Mouse (Mus musculus) lung, embryonic 15.5 days (tissue): Measurements from ENCODE around the gene Chl1. TPM values are rescaled to one million over a fixed set of nuclear protein-coding genes. Genes with fewer than 3 reads are reported as not detected.

Experiments
- ATAC-seq: fragments of 200-750 bp; cut with Nextera tagmentation; 2 replicates; pipeline ENCODE4 v1.8.0; 2017; ENCODE audit warnings: moderate number of reproducible peaks, borderline replicate concordance; ENCODE audit not compliant: low FRiP score, low TSS enrichment; ENCODE audit errors: extremely low read depth
- H3K27ac ChIP-seq: fragments of 300-500 bp; sonication (generic); 2 replicates; pipeline ENCODE4 v1.5.1; 2015; ENCODE audit warnings: moderate library complexity, mild to moderate bottlenecking, inconsistent platforms
- H3K27me3 ChIP-seq: fragments of 300-500 bp; sonication (generic); 2 replicates; pipeline ENCODE4 v1.6.1; 2015; ENCODE audit warnings: inconsistent platforms
- H3K36me3 ChIP-seq: fragments of 300-500 bp; sonication (generic); 2 replicates; pipeline ENCODE4 v1.6.1; 2015; ENCODE audit warnings: inconsistent platforms
- H3K4me1 ChIP-seq: fragments of 300-500 bp; sonication (generic); 2 replicates; pipeline ENCODE4 v1.6.1; 2015; ENCODE audit warnings: inconsistent platforms
- H3K4me2 ChIP-seq: fragments of 300-500 bp; sonication (generic); 2 replicates; pipeline ENCODE4 v1.6.1; 2015; ENCODE audit warnings: inconsistent platforms, mild to moderate bottlenecking, moderate library complexity
- H3K4me3 ChIP-seq: fragments of 300-500 bp; sonication (generic); 2 replicates; pipeline ENCODE4 v1.5.1; 2015; ENCODE audit warnings: mild to moderate bottlenecking, inconsistent platforms
- H3K9ac ChIP-seq: fragments of 300-500 bp; sonication (generic); 2 replicates; pipeline ENCODE4 v1.6.1; 2015; ENCODE audit warnings: inconsistent platforms
- H3K9me3 ChIP-seq: fragments of 300-500 bp; sonication (generic); 2 replicates; pipeline ENCODE4 v1.6.1; 2016; ENCODE audit warnings: inconsistent platforms
- WGBS: fragments of 180-500 bp; shearing (Covaris S2); methylation state at CpG from one replicate; pipeline ENCODE4 v1.1.7; 2015; 5-methylcytosine and 5-hydroxymethylcytosine counted together
- polyA plus RNA-seq: library from polyadenylated mRNA; unstranded; fragments of >200 nt; fragmentation: Nextera tagmentation; extraction: Ambion mirVana; gene quantifications from 2 replicates; pipeline ENCODE4 v1.2.1, GENCODE M21; 2015

The Chl1 gene
- polyA plus RNA-seq: 0.29 and 0.56 TPM in 2 replicates

DNA sequence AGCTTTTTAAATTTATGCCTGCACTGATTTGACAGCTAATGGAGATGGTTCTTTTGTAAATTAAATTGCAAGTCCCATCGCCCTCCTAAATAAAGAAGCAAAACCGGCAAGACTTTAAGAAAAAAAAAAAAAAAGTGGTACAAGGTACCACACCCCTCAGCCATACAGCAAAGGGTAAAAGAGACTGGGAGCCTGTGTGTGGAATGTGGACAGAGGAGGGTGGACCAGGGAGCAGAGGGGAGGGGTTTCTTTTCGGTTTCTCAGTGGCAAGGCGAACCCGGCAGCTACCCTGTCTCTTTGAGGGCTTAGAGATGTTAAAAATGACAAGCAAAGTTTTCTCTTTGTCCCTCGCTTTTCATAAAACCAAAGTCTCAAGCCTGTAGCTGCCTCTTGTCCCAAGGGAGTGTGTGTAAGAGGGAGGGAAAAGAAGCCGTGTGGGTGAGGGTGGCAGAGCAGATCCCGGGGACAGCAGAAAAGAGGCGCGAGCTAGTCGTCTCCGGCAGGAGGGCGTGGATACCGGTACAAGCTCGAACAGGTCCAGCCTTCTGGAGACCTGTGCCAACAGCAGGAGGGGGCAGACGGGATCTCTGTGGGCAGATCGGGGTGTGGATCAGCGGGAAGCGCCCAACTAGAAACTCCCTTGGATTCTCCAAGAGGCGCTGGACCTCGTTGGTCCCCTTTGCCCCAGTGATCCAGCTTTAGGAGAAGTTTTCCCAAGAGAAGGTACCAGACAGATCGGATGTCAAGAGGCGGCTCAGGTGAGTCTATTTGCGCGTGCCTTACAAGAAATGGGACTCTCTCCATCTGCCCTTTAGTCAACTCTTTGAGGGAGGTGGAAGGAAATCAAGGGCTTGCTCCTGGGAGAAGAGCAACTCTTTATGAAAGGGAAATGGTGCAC lies at the start of gene Chl1:
TSS of gene Chl1 (plus strand) at position 195 of the 898 bp plus-strand sequence.
- H3K4me1 ChIP-seq: peaks cover 12% of the 10 kb centered on the region; the same call in 1 of the 2 replicates
- WGBS: 2% methylated on average over 25 of the region's 25 CpGs
- no peaks in the 10 kb centered on the region for H3K36me3 ChIP-seq
- peak within 1 kb of the TSS; percentile 54 for H3K4me2 ChIP-seq
- peak within 1 kb of the TSS; percentile 24 for H3K4me3 ChIP-seq
- no peak within 1 kb of the TSS for H3K27ac ChIP-seq
- H3K27me3 ChIP-seq: peaks cover 40% of the 10 kb centered on the region
- H3K9me3 ChIP-seq: no peaks in the 10 kb centered on the region
- no peak within 1 kb of the TSS for H3K9ac ChIP-seq
- no peak for ATAC-seq

- Histone ChIP-seq H3K9me3 (no peaks in the 10 kb centered on the region), H3K4me2 (no peak overlapping the region), H3K4me1 (no peaks in the 10 kb centered on the region), H3K36me3 (no peaks in the 10 kb centered on the region), H3K9ac (no peak overlapping the region), H3K4me3 (no peak overlapping the region), H3K27ac (no peak overlapping the region), H3K27me3 (no peaks in the 10 kb centered on the region)
- 62% methylated on average over 5 of the region's 5 CpGs for whole genome bisulfite sequencing
- ATAC-seq: no peak
Observed at GRCm38 (mm10) chr6:103465479-103466080, 44.8 kb upstream of the Chl1 start.

DNA sequence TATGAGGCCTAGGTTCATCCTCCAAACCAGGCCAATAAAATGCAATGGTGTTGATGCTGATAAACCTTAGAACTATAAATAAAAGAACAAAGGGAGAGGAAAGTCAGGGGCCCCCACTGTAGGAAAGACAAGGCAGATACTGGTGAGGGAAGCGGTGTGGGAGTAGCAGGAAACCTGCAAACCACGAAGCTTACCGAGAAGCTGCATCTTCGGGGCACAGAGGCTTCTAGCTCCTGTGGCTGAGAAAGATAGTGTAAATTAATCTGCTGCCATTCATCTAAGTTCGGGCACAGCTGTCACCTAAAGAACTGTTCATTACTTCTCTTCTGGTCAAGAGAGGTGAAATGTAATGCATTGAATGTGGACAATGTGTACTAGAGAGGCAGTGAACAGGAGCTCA lies 37.1 kb upstream of the Chl1 start:
- Histone ChIP-seq H3K9me3 (no peaks in the 10 kb centered on the region), H3K4me2 (no peak overlapping the region), H3K36me3 (no peaks in the 10 kb centered on the region), H3K4me1 (no peaks in the 10 kb centered on the region), H3K4me3 (no peak overlapping the region), H3K27ac (no peak overlapping the region), H3K9ac (no peak overlapping the region), H3K27me3 (no peaks in the 10 kb centered on the region)
- 34% methylated on average over 5 of the region's 5 CpGs for WGBS
- ATAC-seq: no peak

- Histone ChIP-seq H3K4me1 (no peaks in the 10 kb centered on the region), H3K9ac (no peak overlapping the region), H3K27me3 (no peaks in the 10 kb centered on the region), H3K27ac (no peak overlapping the region), H3K9me3 (no peaks in the 10 kb centered on the region), H3K4me2 (no peak overlapping the region), H3K36me3 (no peaks in the 10 kb centered on the region), H3K4me3 (no peak overlapping the region)
- 85% methylated on average over 1 of the region's 1 CpGs for WGBS
- no peak for ATAC-seq
Observed at GRCm38 (mm10) chr6:103487199-103487598, 23.2 kb upstream of the Chl1 start.

- H3K36me3 ChIP-seq: no peaks in the 10 kb centered on the region
- H3K9ac ChIP-seq: no peak overlapping the region
- no peaks in the 10 kb centered on the region for H3K4me1 ChIP-seq
- H3K4me2 ChIP-seq: no peak overlapping the region
- no peak overlapping the region for H3K4me3 ChIP-seq
- ATAC-seq: no peak
- 73% methylated on average over 4 of the region's 4 CpGs for WGBS
- no peak overlapping the region for H3K27ac ChIP-seq
- H3K9me3 ChIP-seq: no peaks in the 10 kb centered on the region
- no peaks in the 10 kb centered on the region for H3K27me3 ChIP-seq
Observed at GRCm38 (mm10) chr6:103498404-103498803, 12.0 kb upstream of the Chl1 start.

DNA sequence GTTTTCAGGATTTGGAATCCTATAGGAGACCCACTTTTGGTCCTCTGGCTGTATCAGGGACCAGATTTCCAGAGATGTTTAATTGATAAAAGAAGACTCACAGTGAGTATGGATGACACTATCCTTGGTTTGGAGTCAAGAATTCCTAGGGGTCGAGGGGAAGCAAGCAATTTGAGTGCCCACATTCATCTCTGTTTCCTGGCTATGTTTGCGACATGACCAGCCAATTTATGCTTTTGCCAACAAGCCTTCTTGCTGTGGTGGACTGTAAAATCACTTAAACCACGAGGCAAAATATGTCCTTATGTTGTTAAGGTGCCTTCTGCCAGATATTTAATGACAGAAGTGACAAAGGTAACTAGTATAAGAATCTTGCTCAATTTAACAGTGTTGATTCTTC lies 6.3 kb upstream of the Chl1 start:
- H3K36me3 ChIP-seq: no peaks in the 10 kb centered on the region

DNA sequence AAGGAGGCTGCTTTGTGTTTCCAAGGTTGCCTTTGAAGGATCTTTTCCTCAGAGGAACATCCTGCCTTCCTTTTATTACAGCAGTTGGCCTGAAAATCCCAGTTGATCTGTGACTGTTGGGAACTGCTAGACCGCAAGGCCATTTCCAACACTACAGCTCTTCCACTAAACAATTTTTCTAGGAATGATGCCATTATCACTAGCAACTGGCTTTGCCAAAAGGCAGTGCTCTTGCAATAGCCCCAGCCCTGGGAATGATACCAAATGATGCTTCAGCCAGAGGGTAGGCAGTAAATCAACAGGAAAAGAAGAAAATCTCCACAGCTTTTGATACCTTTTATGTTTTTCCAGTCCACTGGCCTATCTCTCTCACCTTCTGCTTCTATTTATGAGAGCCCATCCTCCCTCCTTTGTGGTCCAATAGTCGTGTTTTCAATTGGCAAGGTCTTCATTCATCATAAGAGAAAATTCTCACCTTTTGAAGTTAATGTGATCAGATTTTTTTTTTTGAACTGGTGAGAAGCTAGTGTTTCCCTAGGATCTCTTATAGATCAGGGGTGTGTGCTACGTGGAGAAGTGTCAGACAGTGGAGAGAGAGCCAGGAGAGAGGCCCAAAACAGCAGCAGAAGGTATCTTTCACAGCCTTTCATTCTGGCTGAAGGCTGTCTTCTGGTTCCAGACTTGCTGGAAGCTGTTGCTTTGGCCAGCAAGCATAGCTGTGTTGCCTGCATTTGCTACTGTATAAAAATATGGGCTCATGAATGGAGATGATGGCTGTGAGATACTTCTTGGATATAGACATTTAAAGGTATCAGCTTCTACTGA lies 2.4 kb upstream of the Chl1 start:
- no peak overlapping the region for H3K4me3 ChIP-seq
- no peak for ATAC-seq

More for the DNA sequence above, 6.3 kb upstream of the Chl1 start:
- 50% methylated on average over 3 of the region's 3 CpGs for WGBS
- Histone ChIP-seq H3K27ac (no peak overlapping the region), H3K4me2 (no peak overlapping the region), H3K4me1 (no peaks in the 10 kb centered on the region), H3K9me3 (no peaks in the 10 kb centered on the region), H3K9ac (no peak overlapping the region), H3K4me3 (no peak overlapping the region), H3K27me3 (no peaks in the 10 kb centered on the region)
- no peak for ATAC-seq

DNA sequence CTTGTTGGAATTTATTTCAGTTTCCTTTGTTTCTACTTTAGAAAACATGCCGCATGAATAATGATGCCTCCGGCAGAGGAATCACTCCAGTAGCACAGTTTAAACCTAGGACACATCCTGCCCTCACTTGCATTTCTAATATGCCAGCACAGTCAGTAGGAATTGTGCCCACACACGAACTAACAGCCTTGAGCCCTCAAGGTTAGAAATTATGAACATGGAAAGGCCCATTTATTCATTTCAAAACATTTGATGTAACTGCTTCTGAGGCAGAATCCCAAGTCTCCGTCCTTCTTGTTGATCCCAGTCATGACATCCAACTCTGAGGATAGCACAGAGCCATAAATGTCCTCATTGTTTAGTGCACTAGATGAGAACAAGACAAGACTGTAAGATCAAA lies 790 bp upstream of the Chl1 start:
- Histone ChIP-seq H3K4me1 (peaks cover 12% of the 10 kb centered on the region; the same call in 1 of the 2 replicates), H3K27me3 (peaks cover 40% of the 10 kb centered on the region), H3K9me3 (no peaks in the 10 kb centered on the region), H3K4me2 (no peak overlapping the region), H3K27ac (no peak overlapping the region), H3K36me3 (no peaks in the 10 kb centered on the region), H3K9ac (no peak overlapping the region), H3K4me3 (no peak overlapping the region)
- 61% methylated on average over 4 of the region's 4 CpGs for WGBS
- no peak for ATAC-seq

More for the DNA sequence above, 2.4 kb upstream of the Chl1 start:
- H3K27me3 ChIP-seq: peaks cover 36% of the 10 kb centered on the region
- no peak overlapping the region for H3K27ac ChIP-seq
- no peaks in the 10 kb centered on the region for H3K9me3 ChIP-seq
- no peaks in the 10 kb centered on the region for H3K36me3 ChIP-seq
- H3K9ac ChIP-seq: no peak overlapping the region
- H3K4me2 ChIP-seq: no peak overlapping the region
- WGBS: 47% methylated on average over 3 of the region's 3 CpGs
- H3K4me1 ChIP-seq: peaks cover 12% of the 10 kb centered on the region; the same call in 1 of the 2 replicates

DNA sequence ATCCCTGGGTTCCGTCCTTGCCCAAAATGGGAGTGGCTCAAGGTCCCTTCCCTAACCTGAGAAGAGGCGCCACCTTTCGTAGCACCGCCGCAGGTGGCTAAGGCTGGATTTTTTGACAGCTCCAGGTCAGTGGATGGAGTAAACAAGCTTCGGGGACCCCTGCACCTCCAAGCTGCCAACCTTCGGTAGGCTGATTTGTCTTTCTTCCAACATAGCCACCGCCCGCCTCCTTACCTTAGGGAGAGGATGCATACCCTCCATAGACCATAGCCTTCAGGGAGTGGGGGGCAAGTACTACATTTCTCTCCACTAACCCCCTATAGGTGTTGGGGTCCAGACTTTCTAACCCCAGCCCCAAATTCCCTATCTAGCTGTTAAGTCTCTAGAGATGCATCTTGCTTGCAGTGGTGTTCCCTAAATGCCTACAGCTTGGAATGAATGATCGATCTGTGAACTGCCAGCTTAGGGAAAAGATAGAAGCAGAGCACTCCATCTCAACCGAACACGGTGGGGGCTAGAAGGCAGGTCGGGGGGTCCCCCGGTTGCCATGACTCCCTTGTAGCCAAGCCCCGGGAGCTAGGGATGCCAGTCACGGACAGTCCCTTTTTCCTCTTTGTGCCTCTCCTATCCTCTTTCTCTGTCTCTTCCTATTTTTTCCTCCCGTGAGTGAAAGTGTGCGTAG lies 1.0 kb downstream of the Chl1 start:
- 8% methylated on average over 18 of the region's 18 CpGs for whole genome bisulfite sequencing
- no peaks in the 10 kb centered on the region for H3K36me3 ChIP-seq
- no peak overlapping the region for H3K27ac ChIP-seq
- H3K9me3 ChIP-seq: no peaks in the 10 kb centered on the region
- no peak overlapping the region for H3K9ac ChIP-seq
- no peak for ATAC-seq
- peaks cover 12% of the 10 kb centered on the region; the same call in 1 of the 2 replicates for H3K4me1 ChIP-seq
- peaks cover 40% of the 10 kb centered on the region for H3K27me3 ChIP-seq
- peak overlapping the region; percentile 54 for H3K4me2 ChIP-seq
- H3K4me3 ChIP-seq: peak overlapping the region; percentile 24

- Histone ChIP-seq H3K27me3 (peaks cover 40% of the 10 kb centered on the region), H3K9me3 (no peaks in the 10 kb centered on the region), H3K9ac (no peak overlapping the region), H3K4me3 (peak overlapping the region; percentile 23), H3K4me2 (peak overlapping the region; percentile 43), H3K4me1 (peaks cover 12% of the 10 kb centered on the region; the same call in 1 of the 2 replicates), H3K27ac (no peak overlapping the region), H3K36me3 (no peaks in the 10 kb centered on the region)
- WGBS: 2% methylated on average over 29 of the region's 29 CpGs
- ATAC-seq: no peak
Observed at GRCm38 (mm10) chr6:103511972-103512565, 1.7 kb downstream of the Chl1 start.

GRCm38 (mm10) chr6:103512911-103513321 lies 2.5 kb downstream of the Chl1 start:
- H3K4me3 ChIP-seq: no peak overlapping the region
- H3K36me3 ChIP-seq: no peaks in the 10 kb centered on the region
- H3K27me3 ChIP-seq: peaks cover 40% of the 10 kb centered on the region
- no peak for ATAC-seq
- WGBS: 51% methylated on average over 6 of the region's 6 CpGs
- H3K4me2 ChIP-seq: no peak overlapping the region
- no peak overlapping the region for H3K9ac ChIP-seq
- H3K9me3 ChIP-seq: no peaks in the 10 kb centered on the region
- H3K27ac ChIP-seq: no peak overlapping the region
- peaks cover 12% of the 10 kb centered on the region; the same call in 1 of the 2 replicates for H3K4me1 ChIP-seq
